Mouse (Mus musculus) mature B cell (primary cell): ENCODE measurements around the gene Rxylt1.

ENCODE experiments used
- in situ Hi-C: fragments of 300-500 bp; cut with MboI; formaldehyde crosslinking; loops from 2 replicates; pipeline ENCODE4 v1.14.3; 2019

The Rxylt1 gene

DNA sequence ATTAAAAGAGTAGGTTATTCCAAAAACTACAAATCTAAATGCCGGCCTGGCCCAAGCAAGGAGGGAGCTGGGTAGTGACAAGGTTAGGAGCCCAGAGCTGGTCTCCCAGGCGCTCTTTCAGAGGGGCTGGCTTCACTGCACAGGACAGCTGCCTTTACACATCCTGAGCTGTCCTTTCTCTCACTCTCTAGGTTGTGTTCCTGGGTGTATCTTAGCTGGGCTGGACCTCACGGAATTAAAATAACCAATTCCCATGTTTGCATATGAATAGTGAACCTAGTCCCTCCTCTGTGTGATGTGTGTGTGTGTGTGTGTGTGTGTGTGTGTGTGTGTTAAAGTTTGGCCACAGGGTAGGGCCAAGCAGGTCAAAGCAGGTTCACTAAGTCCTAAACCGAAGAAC, 52.2 kb downstream of the Rxylt1 start:
- in situ Hi-C loops: no loop called here

DNA sequence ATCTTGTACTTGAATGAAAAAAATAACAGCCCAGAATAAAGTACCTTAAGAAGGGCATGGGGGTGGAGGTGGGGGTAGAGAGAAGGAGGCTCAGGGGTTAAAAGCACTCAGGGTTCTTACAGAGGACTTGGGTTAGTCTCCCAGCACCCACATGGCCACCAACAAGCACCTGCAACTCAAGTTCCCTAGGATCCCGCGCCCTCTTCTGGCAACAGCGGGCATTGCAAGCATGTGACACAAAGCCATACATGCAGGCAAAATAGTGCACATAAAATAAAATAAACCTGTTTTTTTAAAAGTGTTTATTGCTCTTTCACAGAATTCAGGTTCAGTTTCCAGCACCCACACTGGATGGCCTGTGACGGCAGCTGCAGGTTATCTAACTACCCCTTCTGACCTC, 56.8 kb downstream of the Rxylt1 start:
- in situ Hi-C loops: no loop called here

DNA sequence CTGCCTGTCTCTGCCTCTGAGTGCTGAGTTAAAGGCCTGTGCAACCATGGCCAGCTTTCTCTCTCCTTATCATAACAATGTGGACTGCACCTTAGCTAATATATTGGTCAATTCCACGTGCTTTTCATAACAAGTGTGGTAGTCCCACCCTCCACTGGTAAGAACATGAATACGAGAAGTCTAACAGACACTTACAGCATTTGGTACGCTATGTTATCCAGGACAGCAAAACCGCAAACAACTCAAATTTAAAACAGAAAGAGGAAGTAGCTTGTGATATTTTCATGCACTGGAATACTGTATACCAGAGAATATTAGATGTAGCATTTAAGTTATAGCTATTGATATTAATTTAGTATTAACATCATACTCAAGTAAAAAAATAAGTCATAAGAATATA, 57.6 kb downstream of the Rxylt1 start:
- in situ Hi-C loops: no loop called here

DNA sequence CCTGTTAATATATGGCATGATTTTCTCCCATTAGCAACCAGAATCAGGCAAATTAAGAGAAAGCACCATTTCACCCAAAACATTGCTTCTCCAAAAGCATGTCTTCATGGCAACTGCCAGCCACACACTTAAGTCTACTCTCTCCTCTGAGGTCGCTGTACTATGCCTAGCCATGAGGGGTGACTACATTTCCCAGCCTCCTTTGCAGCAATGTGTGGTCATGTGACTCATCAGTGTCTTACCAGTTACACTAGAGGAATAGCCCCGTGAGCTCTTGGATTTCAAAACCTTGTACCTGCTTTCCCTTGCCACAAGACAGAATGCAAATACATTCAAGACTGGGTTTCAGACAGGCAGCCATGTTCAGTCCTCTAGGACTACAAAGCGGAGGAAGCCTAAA, 58.6 kb downstream of the Rxylt1 start:
- in situ Hi-C loops: no loop called here

DNA sequence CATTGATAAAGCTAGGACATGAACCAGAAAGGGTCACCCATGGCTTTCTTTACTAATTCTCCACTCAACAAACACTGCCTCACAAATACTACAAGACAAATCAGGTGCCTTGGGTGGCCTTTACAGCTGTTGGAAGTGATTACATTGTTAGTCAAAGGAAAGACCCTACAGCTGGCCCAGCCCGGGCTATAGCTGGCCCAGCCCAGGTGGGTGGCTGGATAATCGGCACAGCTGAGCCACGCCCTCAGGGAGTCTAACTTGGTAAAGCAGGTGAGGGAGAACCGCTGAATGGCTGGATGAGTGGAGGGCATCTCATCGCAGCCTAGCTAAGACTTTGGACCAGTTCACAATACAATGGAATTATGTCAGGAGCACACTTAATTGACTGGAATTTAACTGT, 63.9 kb downstream of the Rxylt1 start:
- in situ Hi-C loops: no loop called here

DNA sequence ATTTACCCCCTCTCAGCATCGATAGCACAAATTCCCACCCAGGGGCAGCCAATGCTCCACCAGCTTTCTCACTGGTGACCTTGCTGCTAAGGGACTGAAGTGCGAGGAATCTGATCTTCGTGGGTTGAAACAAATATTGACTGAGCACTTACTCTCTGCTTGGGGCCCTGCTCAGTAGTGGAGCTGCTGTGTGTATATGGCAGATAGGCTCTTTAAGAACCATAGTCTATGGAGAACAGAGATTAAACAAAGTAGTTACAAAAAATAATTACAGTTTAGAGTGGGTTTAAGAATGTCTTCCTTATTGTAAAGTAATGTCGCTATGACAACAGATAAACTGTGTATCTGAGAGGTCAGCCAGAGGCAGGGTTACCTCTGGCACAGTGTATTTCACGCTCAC, 66.8 kb downstream of the Rxylt1 start:
- in situ Hi-C loops: no loop called here

DNA sequence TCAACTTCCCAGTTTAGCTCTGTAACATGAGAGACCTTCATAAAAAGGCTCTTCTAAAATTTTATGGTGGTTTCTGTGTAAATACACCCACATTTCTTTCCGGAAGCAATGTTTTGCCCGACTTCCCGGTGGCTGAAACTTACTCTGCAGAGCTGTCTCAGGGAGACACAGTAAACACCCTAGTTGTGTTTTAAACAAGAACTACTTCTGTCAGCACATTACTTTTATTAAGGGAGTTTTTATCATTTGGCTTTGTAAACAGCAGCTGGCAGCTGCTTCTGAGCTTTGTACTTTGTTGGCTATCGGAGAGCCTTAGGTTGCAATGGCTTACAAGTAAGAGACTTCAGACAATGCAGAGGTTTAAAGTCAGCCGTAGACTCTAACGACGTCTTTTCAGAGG, 67.4 kb downstream of the Rxylt1 start:
- in situ Hi-C loops: no loop called here
